Mouse (Mus musculus): ENCODE data around the gene Larp6. TPM values are rescaled to one million over a fixed set of nuclear protein-coding genes. Genes with fewer than 3 reads are reported as not detected.

Larp6 gene
- polyA plus RNA-seq, 1 experiment from 2014 or later, result 5.3 TPM

DNA sequence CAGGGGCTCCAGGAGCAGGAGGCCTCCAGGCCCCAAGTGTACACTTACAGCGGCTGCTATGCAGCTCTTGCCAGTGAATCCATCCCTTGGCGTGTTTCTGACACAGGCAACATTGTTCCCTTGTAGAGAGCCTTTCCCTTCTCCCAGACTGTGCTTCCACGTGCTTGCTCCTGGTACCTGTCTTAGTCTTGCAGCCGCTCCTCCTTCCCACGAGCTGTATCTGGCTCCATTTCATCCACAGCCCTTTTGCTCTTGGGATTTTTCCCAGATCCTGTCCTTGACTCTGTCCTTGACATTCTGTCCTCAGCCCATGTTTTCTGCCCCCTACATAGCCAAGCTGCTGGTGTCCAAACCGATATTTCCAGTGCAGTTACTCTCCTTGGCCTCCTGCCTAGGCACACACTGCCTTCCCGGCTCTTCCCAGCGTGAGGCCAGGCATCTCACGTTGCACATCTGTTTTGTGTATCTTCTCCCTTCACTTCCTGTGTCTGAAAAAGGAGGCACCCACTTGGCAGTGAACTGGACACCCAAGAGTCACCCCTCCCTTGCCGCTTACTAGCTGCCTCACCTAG lies 46.7 kb downstream of the Larp6 start:
- H3K9me3 ChIP-seq (replicated peaks), result no peaks in the 10 kb centered on the region
- no peaks in the 10 kb centered on the region for H3K27me3 ChIP-seq
- no peaks in the 10 kb centered on the region for H3K36me3 ChIP-seq
- 59% methylated on average over 10 of the region's 10 CpGs for WGBS
- ATAC-seq (ENCODE audit: insufficient number of reproducible peaks, low FRiP score, low TSS enrichment, low read depth), result no peak
- no peak overlapping the region for H3K4me3 ChIP-seq (replicated peaks)
- H3K9ac ChIP-seq, result no peak overlapping the region
- no peak overlapping the region for H3K4me2 ChIP-seq (replicated peaks)
- H3K27ac ChIP-seq (replicated peaks), result no peak overlapping the region
- peaks cover 13% of the 10 kb centered on the region for H3K4me1 ChIP-seq

DNA sequence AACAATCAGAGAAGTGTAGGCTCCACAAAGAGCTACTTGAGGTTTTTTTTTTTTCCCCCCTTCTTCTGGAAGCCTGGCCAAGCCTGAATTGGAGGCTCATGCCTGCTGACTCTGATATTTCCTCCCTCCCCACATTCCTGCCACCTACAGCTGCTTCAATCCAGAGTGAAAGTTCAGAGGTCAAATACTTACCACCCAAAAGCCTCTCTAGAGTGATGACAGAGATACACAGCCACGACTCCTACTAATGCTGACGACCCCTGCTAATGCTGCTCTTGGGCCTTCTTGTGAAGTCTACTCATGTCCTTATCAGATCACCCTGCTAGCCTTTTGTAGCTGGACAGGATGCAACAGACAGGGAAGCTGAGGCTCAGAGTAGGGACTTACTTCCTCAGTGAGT lies 52.4 kb downstream of the Larp6 start:
- Histone ChIP-seq H3K9ac (no peak overlapping the region), H3K4me2 (replicated peaks) (no peak overlapping the region), H3K36me3 (no peaks in the 10 kb centered on the region), H3K4me3 (replicated peaks) (no peak overlapping the region), H3K4me1 (peaks cover 7% of the 10 kb centered on the region; the same call in 1 of the 2 replicates), H3K27ac (replicated peaks) (no peak overlapping the region), H3K27me3 (no peaks in the 10 kb centered on the region), H3K9me3 (replicated peaks) (no peaks in the 10 kb centered on the region)
- WGBS, result 18% methylated on average over 2 of the region's 2 CpGs
- no peak for ATAC-seq (ENCODE audit: insufficient number of reproducible peaks, low FRiP score, low TSS enrichment, low read depth)

DNA sequence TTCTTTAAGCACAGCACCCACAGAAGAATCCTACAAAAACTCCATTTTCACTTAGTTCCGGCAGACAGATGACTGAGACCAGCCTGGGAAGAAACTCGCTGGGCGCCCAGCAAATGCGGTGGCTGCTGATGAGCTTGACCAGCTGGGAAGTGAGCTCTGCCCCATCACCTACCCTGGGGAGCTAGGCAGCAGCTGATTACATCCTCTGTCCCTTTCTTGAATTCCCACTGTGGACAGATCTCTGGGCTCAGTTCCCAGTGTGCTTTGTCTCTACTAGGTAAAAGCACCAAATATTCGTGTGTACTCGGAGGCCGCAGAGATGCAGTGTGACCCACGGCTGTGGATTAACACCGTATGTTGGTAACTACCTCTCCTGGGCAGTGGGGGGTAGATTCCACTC lies 55.6 kb downstream of the Larp6 start:
- ATAC-seq (ENCODE audit: insufficient number of reproducible peaks, low FRiP score, low TSS enrichment, low read depth), result no peak
- H3K27ac ChIP-seq (replicated peaks), result no peak overlapping the region; the same call in 1 of the 2 replicates
- H3K4me1 ChIP-seq, result peaks cover 7% of the 10 kb centered on the region; the same call in 1 of the 2 replicates
- H3K36me3 ChIP-seq, result no peaks in the 10 kb centered on the region
- no peak overlapping the region for H3K4me2 ChIP-seq (replicated peaks)
- no peaks in the 10 kb centered on the region for H3K9me3 ChIP-seq (replicated peaks)
- H3K27me3 ChIP-seq, result no peaks in the 10 kb centered on the region
- no peak overlapping the region for H3K4me3 ChIP-seq (replicated peaks)
- no peak overlapping the region for H3K9ac ChIP-seq
- 68% methylated on average over 9 of the region's 9 CpGs for WGBS

DNA sequence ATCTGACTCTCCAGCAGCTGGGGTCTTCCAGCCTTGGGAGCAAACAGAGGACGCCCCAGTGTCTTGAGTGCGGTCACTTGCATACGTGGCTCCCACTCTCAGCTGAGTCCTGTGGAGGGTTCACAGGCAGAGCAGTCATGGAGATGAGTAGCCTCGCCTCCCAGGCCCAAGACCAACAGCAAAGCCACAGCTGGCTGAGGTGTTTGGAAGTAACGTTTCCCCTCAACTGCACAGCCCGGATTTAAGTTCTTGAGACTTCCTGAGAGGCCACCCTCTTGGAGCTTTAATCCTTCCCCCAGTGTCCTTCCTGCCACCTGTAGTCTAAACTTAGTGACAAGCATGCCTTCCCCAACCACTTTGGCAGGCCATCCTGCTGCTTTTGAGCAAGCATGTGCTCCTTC lies 56.9 kb downstream of the Larp6 start:
- 60% methylated on average over 6 of the region's 6 CpGs for WGBS
- Histone ChIP-seq H3K9me3 (replicated peaks) (no peaks in the 10 kb centered on the region), H3K27me3 (no peaks in the 10 kb centered on the region), H3K9ac (no peak overlapping the region), H3K27ac (replicated peaks) (no peak overlapping the region), H3K4me1 (peaks cover 7% of the 10 kb centered on the region; the same call in 1 of the 2 replicates), H3K36me3 (no peaks in the 10 kb centered on the region), H3K4me3 (replicated peaks) (no peak overlapping the region), H3K4me2 (replicated peaks) (no peak overlapping the region)
- no peak for ATAC-seq (ENCODE audit: insufficient number of reproducible peaks, low FRiP score, low TSS enrichment, low read depth)

DNA sequence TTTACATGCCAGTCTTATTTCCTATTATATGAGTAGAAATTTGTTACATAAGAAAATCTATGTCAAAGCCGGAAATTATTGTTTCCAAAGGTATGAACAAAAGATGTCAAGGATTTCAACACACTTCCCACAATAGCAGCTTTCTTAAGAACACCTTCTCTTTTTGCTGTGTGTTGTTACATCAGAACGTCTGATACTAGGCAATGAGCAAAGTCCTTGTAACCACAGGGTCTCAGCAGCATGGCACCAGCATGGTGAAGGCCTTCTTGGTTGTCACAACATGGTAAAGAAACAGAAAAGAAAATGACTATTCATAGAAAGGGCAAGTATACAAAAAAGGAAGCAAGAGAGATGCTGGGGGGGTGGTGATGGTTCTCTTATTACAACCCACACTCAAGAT lies 60.9 kb downstream of the Larp6 start:
- peaks cover 7% of the 10 kb centered on the region; the same call in 1 of the 2 replicates for H3K4me1 ChIP-seq
- WGBS, result 80% methylated on average over 2 of the region's 2 CpGs
- no peak overlapping the region for H3K4me3 ChIP-seq (replicated peaks)
- no peak for ATAC-seq (ENCODE audit: insufficient number of reproducible peaks, low FRiP score, low TSS enrichment, low read depth)
- H3K36me3 ChIP-seq, result no peaks in the 10 kb centered on the region
- no peak overlapping the region for H3K9ac ChIP-seq
- no peak overlapping the region for H3K4me2 ChIP-seq (replicated peaks)
- no peaks in the 10 kb centered on the region for H3K9me3 ChIP-seq (replicated peaks)
- no peak overlapping the region for H3K27ac ChIP-seq (replicated peaks)
- H3K27me3 ChIP-seq, result no peaks in the 10 kb centered on the region

DNA sequence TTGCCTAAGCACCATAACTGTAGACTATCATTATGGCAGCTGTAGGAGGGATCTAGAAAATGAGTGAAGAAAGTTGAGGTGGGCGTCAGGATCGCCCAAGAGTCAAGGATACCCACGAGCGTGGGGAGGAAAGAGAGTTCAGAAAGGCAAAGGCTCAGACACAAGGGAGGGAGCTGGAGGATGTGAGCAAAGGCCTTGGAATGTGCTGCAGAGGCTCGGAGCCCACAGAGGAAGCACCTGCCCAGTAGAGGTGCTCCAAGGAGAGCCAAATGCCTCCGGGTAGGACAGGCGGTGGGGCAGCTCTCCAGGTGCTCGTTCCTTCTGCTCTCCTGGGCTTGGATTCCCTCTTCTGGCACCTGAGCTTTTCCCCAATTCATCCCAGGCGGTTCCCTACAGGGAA lies 64.1 kb downstream of the Larp6 start:
- Histone ChIP-seq H3K27me3 (no peaks in the 10 kb centered on the region), H3K27ac (replicated peaks) (no peak overlapping the region), H3K4me2 (replicated peaks) (no peak overlapping the region), H3K9ac (no peak overlapping the region), H3K4me3 (replicated peaks) (no peak overlapping the region), H3K36me3 (no peaks in the 10 kb centered on the region), H3K4me1 (no peaks in the 10 kb centered on the region), H3K9me3 (replicated peaks) (no peaks in the 10 kb centered on the region)
- no peak for ATAC-seq (ENCODE audit: insufficient number of reproducible peaks, low FRiP score, low TSS enrichment, low read depth)
- 83% methylated on average over 9 of the region's 9 CpGs for WGBS

DNA sequence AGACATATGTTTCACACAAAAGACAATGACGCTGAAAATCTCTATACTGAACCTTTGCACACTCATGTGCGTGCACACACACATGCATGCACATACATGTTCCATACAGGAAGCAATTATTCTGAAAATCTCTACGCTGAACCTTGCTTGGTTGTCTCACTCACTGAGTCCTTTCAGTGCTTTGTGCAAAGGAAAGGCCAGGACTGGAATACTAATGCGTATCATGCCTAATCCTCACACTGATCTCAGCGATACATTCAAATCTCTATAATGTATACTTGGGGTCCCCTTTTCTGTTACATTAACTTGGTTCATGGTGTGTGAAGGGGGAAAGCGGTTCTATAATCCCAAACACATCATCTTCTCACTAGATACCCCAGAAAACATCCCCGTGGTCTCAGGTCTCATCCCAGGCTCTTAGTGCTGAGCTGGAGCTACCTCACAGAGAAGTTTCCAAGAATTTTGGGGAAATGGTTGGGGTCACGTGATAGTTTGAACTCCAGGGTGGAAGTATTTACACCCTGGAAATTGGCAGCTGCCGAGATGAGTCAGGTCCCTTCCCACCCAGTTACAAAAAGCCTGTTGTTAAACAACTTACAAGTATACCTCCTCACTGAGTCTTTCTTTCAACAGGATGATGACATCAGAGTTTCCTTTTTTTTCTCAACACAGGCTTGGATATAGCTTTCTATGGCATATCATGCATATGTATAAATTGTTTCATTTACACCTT lies 69.4 kb downstream of the Larp6 start:
- Histone ChIP-seq H3K27me3 (no peaks in the 10 kb centered on the region), H3K4me1 (no peaks in the 10 kb centered on the region), H3K9me3 (replicated peaks) (no peaks in the 10 kb centered on the region), H3K4me3 (replicated peaks) (no peak overlapping the region), H3K9ac (no peak overlapping the region), H3K36me3 (no peaks in the 10 kb centered on the region), H3K27ac (replicated peaks) (no peak overlapping the region), H3K4me2 (replicated peaks) (no peak overlapping the region)
- no peak for ATAC-seq (ENCODE audit: insufficient number of reproducible peaks, low FRiP score, low TSS enrichment, low read depth)
- 73% methylated on average over 9 of the region's 9 CpGs for WGBS

DNA sequence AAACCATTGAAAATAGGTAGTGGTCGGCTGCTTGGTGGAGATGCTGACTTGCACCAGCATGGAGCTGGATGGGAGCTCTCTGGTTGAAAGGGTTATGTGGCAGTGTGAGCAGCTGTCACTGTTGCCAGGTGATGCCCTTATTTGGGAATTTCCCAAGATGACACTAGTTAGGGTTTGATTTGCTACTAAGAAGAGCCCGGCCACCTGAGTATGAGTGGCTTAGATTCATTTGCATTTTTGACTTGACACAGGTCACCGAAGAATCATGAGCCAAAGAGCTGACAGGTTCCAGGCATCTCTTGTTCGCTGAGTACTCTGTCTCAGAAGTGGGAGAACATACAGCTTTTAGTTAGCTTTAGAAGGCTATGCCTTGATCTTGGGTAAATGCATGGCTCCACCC lies 72.3 kb downstream of the Larp6 start:
- Histone ChIP-seq H3K4me3 (replicated peaks) (no peak overlapping the region), H3K27ac (replicated peaks) (no peak overlapping the region), H3K9me3 (replicated peaks) (no peaks in the 10 kb centered on the region), H3K9ac (no peak overlapping the region), H3K4me1 (no peaks in the 10 kb centered on the region), H3K36me3 (no peaks in the 10 kb centered on the region), H3K27me3 (no peaks in the 10 kb centered on the region), H3K4me2 (replicated peaks) (no peak overlapping the region)
- 66% methylated on average over 4 of the region's 4 CpGs for WGBS
- no peak for ATAC-seq (ENCODE audit: insufficient number of reproducible peaks, low FRiP score, low TSS enrichment, low read depth)

DNA sequence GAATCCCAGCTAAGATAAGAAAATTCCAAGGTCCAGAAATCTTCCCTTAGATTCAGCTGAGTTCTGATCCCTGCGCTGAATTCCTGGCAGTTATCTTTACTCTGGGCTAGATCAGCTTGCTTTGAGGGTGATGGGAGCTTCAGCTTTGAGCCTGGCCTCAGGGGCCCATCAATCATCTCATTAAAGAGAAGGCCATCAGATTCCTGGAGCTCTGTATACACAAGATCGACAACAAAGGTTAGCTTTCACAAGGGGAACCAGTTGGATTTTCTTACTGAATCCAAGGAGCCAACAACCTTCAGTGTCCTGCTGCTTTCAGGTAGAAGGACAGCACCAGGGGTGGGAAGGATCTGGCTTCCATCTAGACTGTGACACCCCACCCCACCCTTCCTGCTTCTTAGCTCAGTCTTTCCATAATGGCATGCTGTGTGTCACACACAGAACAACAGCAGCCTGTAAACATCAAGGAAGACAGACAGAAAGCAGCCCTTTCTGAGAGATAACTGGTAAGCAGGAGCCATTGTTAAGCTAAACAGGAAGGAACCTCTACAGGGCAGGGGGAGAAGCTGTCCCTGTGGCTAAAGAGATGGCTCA lies 74.8 kb downstream of the Larp6 start:
- H3K27me3 ChIP-seq, result no peaks in the 10 kb centered on the region
- H3K9me3 ChIP-seq (replicated peaks), result no peaks in the 10 kb centered on the region
- H3K9ac ChIP-seq, result no peak overlapping the region
- H3K27ac ChIP-seq (replicated peaks), result no peak overlapping the region
- H3K36me3 ChIP-seq, result no peaks in the 10 kb centered on the region
- no peak overlapping the region for H3K4me3 ChIP-seq (replicated peaks)
- 15% methylated on average over 2 of the region's 2 CpGs for WGBS
- no peaks in the 10 kb centered on the region for H3K4me1 ChIP-seq
- ATAC-seq (ENCODE audit: insufficient number of reproducible peaks, low FRiP score, low TSS enrichment, low read depth), result no peak
- no peak overlapping the region for H3K4me2 ChIP-seq (replicated peaks)

Other genes starting within 250 kb of the Larp6 start
- 26.0 and 30.6 TPM in 2 replicates for gene Thsd4, start 190.9 kb upstream of the Larp6 start, polyA plus RNA-seq (2015; fragmentation: Nextera tagmentation; extraction: Ambion mirVana)
- gene Lrrc49, start 24.8 kb upstream of the Larp6 start, polyA plus RNA-seq (2015; fragmentation: Nextera tagmentation; extraction: Ambion mirVana), result 16.1 and 17.9 TPM in 2 replicates
- gene Uaca, start 81.6 kb downstream of the Larp6 start, polyA plus RNA-seq (2015; fragmentation: Nextera tagmentation; extraction: Ambion mirVana), result 33.9 and 38.2 TPM in 2 replicates

Measured in embryonic facial prominence, embryonic 15.5 days (tissue).